20 mouse cellular contexts compared by ENCODE assay signal in genomic region chr11:96170711-96171379, GRCm38 (mm10). TPM values are rescaled to one million over a fixed set of nuclear protein-coding genes. Genes with fewer than 3 reads are reported as not detected.
"Had no signal": no experiment of that assay in that cellular context is flagged by ENCODE, and none has a peak within 500 bp of the region (broad histone marks: within the 10 kb centered on the region; RNA-seq: fewer than 3 reads in every experiment).

No protein-coding gene starts in this region.

- H3K4me2 ChIP-seq: liver, embryonic 12.5 days; lung, embryonic 14.5 days; neural tube, embryonic 15.5 days had no signal

- H3K27ac ChIP-seq: kidney, postnatal 0 days; liver, embryonic 12.5 days; midbrain, embryonic 10.5 days; neural tube, embryonic 15.5 days had no signal

- ATAC-seq: liver, embryonic 12.5 days; midbrain, embryonic 16.5 days had no signal

- H3K4me3 ChIP-seq: liver, embryonic 12.5 days; midbrain, embryonic 10.5 days; neural tube, embryonic 15.5 days had no signal

- DNase-seq: kidney, postnatal 36 days; lung, embryonic 14.5 days; lung, postnatal 10 days; lung, postnatal 4 days; right cerebral cortex, adult 18-20 months; right cerebral cortex, postnatal 25 days; thymus, postnatal 36 days had no signal

- H3K9me3 ChIP-seq: liver, embryonic 12.5 days; midbrain, embryonic 10.5 days; neural tube, embryonic 15.5 days had no signal

- H3K4me1 ChIP-seq: liver, embryonic 12.5 days; neural tube, embryonic 15.5 days had no signal

- H3K9ac ChIP-seq: liver, embryonic 12.5 days; lung, embryonic 14.5 days; neural tube, embryonic 15.5 days had no signal

- H3K36me3 ChIP-seq: liver, embryonic 12.5 days; midbrain, embryonic 10.5 days; neural tube, embryonic 15.5 days had no signal

RNA-seq across cellular contexts. Expression of gene Hoxb13, which starts 23.3 kb away (rescaled TPM):
- total RNA-seq: layer of hippocampus, adult 18-20 months; layer of hippocampus, postnatal 10 days; left cerebral cortex, postnatal 36 days; megakaryocyte, adult 5-6 weeks had no signal
- polyA plus RNA-seq: kidney, postnatal 0 days; limb, embryonic 14.5 days; liver, embryonic 12.5 days; liver, embryonic 16.5 days; lung, embryonic 14.5 days; midbrain, embryonic 10.5 days; midbrain, embryonic 16.5 days; stomach, embryonic 16.5 days had no signal

RNA-seq across cellular contexts. Expression of gene Ttll6, which starts 37.3 kb away (rescaled TPM):
- total RNA-seq: megakaryocyte, adult 5-6 weeks had no signal
- polyA plus RNA-seq: liver, embryonic 12.5 days; liver, embryonic 16.5 days; midbrain, embryonic 10.5 days; small intestine, adult 2 months had no signal

RNA-seq across cellular contexts. Expression of gene Calcoco2, which starts 59.1 kb away (rescaled TPM):
- total RNA-seq: layer of hippocampus, postnatal 10 days; left cerebral cortex, postnatal 36 days; megakaryocyte, adult 5-6 weeks had no signal
- polyA plus RNA-seq: kidney, postnatal 0 days; limb, embryonic 14.5 days; liver, embryonic 12.5 days; liver, embryonic 16.5 days; lung, embryonic 14.5 days; midbrain, embryonic 10.5 days; midbrain, embryonic 16.5 days; neural tube, embryonic 15.5 days; small intestine, adult 2 months had no signal
